Mouse (Mus musculus) CD8-positive naive resting alpha-beta T cell, adult 57 days (primary cell): Measurements from ENCODE around the gene Vmn1r208. TPM values are rescaled to one million over a fixed set of nuclear protein-coding genes. Genes with fewer than 3 reads are reported as not detected.

Experiments
- total RNA-seq: library from RNA; stranded (reverse); gene quantifications from one replicate; pipeline ENCODE4 v1.2.4, GENCODE M21; 2023

Gene Vmn1r208
- total RNA-seq = not detected

DNA sequence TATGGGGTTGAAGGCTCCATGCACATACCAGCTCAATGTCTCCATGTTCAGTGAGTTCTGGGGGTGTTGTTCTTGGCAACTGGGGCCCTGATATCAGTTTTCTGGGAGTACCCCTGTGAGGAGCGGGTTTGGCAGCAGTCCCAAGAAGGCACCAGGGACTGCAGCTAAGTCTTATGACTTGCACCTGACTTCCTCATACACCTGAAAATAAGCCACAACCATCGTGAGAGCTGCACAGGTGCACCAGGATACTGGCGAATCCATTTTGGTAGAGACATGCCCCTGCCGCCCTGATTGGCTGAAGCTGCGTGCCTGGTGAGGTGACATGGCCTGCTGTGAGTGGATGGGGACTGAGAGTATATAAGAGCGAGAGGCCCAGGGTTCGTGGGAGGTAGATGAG is at the start of gene Vmn1r208:
Gene Vmn1r208, minus strand, starts transcription at position 101 of the 400 bp plus-strand sequence.

DNA sequence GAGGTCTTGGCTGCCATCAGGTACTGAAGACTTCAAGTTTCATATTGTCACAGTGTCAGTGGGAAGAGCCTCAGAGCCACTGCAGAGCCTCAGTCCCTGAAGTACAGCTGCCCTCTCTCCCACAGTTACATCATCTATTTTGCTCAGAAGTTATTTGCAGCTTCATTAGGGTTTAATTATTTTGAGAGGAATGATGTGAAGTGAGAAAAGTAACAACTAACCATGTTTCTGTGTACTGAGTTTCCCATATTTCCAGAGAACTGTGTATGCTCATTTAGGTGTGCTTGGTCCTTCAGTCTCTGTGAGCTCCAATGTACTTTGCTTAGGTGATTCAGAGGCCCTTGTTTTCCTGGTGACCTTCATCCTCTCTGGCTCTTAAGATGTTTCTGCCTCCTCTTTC is 32.4 kb upstream of the Vmn1r208 start, which contains the start of gene Vmn1r209:
Gene Vmn1r209, minus strand, starts transcription at position 101 of the 400 bp plus-strand sequence.

DNA sequence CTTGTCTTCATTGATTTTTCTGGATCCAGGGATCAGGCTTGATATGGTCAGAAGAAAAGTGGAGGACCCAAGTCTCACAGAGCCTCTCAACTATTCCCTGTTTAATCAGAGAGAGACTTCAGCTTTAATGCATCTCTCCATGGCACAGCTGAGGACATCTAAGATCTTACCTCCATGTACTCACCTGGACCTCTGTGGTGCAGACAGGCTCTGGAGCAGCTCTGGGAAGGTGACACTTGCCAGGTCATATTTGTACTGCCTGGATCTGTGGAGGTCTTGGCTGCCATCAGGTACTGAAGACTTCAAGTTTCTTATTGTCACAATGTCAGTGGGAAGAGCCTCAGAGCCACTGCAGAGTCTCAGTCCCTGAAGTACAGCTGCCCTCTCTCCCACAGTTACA is 47.7 kb downstream of the Vmn1r208 start, which contains the start of gene Vmn1r207-ps:
Gene Vmn1r207-ps, minus strand, starts transcription at position 101 of the 400 bp plus-strand sequence.

Other genes with a start within 250 kb of the Vmn1r208 start
- gene Vmn1r204, start 224.2 kb downstream of the Vmn1r208 start, total RNA-seq = not detected
- gene Vmn1r205, start 184.4 kb downstream of the Vmn1r208 start, total RNA-seq = not detected
- not detected for gene Vmn1r206, start 153.1 kb downstream of the Vmn1r208 start, total RNA-seq
- gene Vmn1r207-ps, start 47.8 kb downstream of the Vmn1r208 start, total RNA-seq = not detected
- gene Vmn1r209, start 32.3 kb upstream of the Vmn1r208 start, total RNA-seq = not detected
- not detected for gene Vmn1r210, start 53.9 kb upstream of the Vmn1r208 start, total RNA-seq
- gene Vmn1r211, start 80.2 kb upstream of the Vmn1r208 start, total RNA-seq = not detected
- gene Vmn1r212, start 106.8 kb upstream of the Vmn1r208 start, total RNA-seq = not detected
- gene Vmn1r213, start 230.3 kb upstream of the Vmn1r208 start, total RNA-seq = not detected